Mouse (Mus musculus) embryo, embryonic 11 days (tissue): Measurements from ENCODE around the gene Smarca4.
"Not testable (repeated sequence)": the region's sequence is repeated elsewhere in the genome, so short reads cannot be mapped to it uniquely, and the experiment has no call there.

Experiments used
- DNase-seq: peaks from one replicate; pipeline ENCODE4 v3.0.0-alpha.2; 2015

Smarca4 gene

GRCm38 (mm10) chr9:21668946-21669345 is 53.0 kb downstream of the Smarca4 start:
- DNase-seq = no peak

GRCm38 (mm10) chr9:21670354-21670753 is 54.4 kb downstream of the Smarca4 start:
- no peak for DNase-seq

- DNase-seq = no peak
Observed at GRCm38 (mm10) chr9:21671753-21672152, 55.8 kb downstream of the Smarca4 start.

DNA sequence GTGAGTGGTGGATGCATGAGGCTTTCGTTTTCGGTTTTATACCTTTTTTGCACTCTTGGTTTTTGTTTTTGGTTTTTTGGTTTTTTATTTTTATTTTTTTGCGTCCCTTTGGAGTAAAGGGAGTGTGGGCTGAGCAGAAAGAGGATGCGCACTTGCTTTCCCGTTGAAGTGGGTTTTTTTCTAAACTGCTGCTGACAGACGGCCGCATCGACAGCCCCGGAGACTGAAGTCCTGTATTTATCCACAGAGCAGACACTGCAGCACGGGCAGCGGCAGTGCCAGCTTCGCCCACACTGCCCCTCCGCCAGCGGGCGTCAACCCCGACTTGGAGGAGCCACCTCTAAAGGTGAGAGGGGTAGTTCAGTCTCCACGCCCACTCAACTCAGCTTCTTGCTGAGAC is 61.7 kb downstream of the Smarca4 start:
- no peak for DNase-seq

- DNase-seq = no peak
Observed at GRCm38 (mm10) chr9:21680448-21680847, 64.5 kb downstream of the Smarca4 start.

- DNase-seq = peak; percentile 21
Observed at GRCm38 (mm10) chr9:21682827-21683226, 66.9 kb downstream of the Smarca4 start.

- no peak for DNase-seq
Observed at GRCm38 (mm10) chr9:21683897-21684296, 67.9 kb downstream of the Smarca4 start.

DNA sequence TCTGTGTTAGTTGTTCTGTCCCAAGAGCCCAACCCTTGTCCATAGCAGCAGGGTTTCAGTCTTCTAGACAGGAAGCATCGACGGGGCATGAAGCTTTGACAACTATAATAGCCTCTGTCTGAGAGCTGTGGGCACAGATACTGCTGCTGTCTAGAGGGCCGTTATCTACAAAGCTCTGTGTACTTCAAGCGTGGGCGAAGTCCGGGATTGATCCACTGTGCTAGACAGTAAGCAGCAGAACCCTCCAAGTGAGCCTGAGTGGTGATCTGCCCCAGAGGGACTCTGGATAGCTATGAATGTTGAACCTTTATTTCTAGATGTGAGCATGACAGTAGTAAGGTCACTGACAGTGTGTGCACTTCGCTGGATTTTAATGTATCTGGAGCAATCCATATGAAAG is 72.6 kb downstream of the Smarca4 start:
- DNase-seq = no peak

DNA sequence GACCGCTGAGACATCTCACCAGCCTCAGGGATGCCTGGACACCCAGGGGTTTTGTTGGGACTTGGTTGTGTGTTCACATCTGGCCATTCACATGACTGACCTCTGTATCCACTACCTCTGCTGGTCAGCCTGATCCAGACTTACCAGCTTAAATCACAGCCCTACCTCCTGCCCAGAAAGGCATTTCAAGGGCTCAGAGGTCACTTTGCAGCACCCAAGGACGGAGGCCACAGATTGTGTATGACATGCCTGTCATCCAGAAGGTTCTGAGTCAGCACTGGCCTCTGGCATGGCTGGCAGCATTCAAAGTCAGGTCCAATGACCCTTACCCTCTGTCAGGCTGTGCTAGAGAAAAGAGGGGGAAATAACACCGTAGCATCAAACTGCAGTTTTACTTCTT is 74.1 kb downstream of the Smarca4 start:
- DNase-seq = no peak

DNA sequence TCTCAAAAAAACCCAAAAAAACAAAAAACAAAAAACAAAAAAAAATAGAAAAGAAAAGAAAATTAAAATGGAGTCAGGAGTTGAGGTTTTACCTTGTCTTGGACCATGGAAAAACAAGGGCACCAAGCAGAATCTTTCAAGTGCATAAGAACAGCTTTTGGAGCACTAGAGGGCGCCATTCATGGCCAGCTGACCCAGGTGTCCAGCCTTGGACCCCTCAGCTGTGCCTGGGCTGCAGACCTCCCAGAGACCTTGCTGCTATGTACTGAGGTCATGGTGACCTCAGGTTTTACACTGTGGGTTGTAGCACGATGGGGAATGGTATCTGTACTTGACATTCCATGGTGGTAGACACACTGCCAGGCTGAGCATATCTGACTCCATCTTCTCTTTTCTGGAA is 75.9 kb downstream of the Smarca4 start:
- peak; percentile 67 for DNase-seq

DNA sequence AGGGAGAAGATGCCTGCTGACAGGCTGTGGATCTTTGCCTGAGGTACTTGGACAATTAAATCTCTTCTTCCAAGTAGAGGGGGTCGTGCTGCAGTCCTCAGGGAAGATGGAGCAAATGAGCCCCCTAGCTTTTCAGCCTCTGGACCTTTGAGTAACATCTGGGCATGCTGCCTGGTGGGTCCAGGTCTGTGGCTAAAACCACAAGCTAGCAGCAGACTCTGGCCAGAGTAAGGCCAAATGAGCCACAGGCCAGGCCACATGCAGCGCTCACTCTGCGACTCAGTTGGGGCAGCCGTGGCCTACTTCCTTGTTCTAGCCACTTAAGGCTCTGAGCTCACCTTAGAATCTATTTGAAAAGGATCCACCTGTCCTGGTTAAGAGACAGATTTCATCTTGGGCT is 76.5 kb downstream of the Smarca4 start:
- no peak for DNase-seq

- DNase-seq = no peak
Observed at GRCm38 (mm10) chr9:21694071-21694470, 78.1 kb downstream of the Smarca4 start.

DNA sequence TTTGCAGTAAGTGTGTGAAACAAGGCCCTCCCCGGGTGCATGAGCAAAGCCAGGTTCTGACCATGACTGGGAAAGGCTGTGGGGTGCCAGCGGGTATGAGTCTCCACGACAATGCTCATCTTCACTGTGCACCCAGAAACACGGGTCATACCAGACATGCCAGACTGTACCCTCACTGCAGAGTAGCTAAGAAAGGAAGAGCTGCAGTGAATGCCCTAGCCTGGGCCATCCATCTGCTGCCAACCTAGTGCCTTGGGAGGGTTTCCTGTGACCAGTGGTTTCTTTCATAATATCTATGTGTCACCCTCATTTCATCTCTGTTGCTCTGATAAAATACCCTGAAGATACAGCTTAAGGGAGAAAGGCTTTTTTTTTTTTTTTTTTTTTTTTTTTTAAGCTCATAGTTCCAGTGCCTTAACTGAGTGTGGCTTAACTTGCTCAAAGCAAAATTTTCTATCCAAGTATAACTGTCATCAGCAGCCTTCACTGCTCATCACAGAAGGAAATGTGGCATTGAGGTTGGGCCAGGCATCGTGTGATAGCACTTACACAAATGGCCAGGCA is 79.3 kb downstream of the Smarca4 start:
- no peak for DNase-seq

DNA sequence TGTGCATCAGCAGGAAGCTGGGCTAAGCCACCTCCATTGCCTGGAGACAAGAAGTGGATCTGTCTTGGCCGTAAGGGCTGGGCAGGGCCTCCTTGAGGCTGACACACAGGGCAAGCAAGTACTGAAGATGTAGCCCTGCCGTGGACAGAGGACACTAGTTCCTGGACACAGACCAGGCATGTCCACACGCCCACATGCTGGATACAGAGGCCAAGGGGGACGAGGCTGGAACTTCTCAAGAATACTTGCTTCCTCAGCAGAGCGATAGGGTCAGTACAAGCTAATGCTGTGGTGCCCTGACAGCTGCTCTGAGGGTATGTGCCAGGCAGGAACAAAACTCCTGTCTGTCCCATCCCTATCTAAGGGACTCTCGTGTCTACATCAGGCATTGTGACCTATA is 81.2 kb downstream of the Smarca4 start:
- DNase-seq = no peak

GRCm38 (mm10) chr9:21699280-21699679 is 83.3 kb downstream of the Smarca4 start:
- DNase-seq = not testable (repeated sequence)

DNA sequence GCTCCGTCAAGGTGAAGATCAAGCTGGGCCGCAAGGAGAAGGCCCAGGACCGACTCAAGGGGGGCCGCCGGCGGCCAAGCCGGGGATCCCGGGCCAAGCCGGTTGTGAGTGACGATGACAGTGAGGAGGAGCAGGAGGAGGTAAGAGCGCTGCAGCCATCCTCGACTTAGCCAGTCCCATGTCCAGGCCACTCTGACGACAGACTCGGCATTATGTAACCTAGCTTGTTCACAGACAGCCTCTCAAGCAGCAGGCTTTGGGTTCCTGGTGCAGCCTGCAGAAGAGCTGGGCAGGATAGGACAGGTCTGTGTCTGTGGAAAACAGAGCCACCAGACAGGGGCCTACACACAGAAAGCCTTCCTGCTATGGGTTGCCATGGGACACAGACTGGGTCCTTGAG is 85.1 kb downstream of the Smarca4 start:
- DNase-seq = no peak

GRCm38 (mm10) chr9:21703494-21703893 is 87.5 kb downstream of the Smarca4 start:
- DNase-seq = no peak

GRCm38 (mm10) chr9:21706085-21706484 is 90.1 kb downstream of the Smarca4 start:
- DNase-seq = no peak

DNA sequence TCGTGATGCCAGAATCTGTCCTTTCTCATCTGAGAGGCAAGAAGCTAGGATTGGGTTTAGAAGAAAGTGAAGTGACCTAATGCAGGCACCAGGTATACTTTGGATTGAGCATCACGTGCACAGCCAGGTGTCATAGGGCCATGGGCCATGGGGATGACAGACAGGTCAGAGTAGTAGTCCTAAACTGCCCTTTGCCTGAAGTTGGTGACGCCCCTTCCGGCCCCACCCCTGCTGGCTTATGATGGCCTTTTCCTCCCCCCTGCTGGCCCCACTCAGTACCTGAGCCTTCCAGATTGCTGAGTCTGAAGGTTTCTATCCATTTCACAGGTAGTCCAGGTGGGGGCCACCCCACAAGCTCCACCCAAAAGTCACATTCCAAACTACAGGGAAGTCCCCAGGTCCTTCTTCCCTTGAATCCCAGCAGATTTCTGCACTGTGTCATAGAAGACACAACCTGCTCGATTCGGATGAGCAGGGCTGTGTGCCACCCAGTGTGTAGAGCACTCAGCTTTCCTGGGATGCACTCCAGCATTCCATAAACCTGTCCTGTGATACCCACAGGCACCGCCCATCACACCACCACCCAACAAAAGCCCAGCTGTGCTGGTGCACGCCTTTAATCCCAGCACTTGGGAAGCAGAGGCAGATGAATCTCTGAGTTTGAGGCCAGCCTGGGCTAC is 90.8 kb downstream of the Smarca4 start:
- no peak for DNase-seq

DNA sequence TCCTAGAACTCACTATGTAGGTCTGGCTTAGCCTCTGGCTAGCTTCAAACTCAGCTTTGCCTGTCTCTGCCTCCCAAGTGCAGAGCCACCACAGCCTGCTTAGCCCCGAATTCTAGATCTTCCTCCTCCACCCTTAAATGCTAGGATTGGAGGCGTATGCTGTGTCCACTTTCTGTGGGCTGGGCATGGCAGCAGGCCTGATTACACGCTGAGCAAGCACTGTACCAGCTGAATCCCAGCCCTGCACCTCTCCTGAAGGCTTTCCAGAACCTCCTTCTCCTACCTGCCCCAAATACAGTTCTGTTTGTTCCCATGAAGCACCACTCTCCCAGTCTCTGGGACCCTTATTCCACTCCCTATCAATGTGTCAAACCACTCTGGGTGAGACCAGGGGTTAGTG is 93.4 kb downstream of the Smarca4 start:
- no peak for DNase-seq

DNA sequence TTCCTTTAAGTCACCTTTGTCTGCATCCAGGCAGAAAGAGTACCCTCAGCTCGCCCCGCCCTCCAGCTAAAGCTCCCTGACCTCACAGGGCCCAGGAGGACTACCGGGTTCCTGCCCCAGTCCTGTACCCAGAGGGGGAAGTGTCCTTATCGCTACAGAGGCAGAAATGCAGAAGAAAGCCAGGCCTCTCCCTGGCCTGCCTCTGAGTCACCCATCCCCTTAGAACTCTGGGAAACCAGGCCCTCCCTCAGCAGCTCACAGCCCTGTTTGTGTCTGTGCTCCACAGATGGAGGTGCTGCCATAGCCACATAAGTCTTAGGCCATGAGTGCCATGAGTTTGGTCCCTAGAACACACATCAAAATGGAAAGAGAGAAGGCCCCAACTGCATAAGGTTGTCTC is 99.3 kb downstream of the Smarca4 start:
- no peak for DNase-seq

DNA sequence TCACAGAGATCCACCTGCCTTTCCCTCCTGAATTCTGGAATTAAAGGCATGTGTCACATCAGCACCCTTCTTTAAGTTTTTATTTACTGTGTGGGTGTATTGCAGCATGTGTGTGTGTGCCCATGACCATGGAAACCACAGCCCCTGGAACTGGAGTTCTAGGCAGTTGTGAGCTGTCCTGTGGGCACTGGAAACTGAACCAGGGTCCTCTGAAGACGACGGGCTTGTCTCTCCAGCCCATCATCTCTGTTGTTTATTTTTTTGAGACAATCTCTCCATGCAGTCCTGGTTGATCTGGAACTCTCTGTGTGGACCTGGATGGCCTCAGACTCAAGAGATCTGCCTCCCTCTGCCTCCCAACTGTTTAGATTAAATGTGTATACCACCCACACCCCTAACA is 101.0 kb downstream of the Smarca4 start:
- no peak for DNase-seq

- no peak for DNase-seq
Observed at GRCm38 (mm10) chr9:21721036-21721435, 105.1 kb downstream of the Smarca4 start.

DNA sequence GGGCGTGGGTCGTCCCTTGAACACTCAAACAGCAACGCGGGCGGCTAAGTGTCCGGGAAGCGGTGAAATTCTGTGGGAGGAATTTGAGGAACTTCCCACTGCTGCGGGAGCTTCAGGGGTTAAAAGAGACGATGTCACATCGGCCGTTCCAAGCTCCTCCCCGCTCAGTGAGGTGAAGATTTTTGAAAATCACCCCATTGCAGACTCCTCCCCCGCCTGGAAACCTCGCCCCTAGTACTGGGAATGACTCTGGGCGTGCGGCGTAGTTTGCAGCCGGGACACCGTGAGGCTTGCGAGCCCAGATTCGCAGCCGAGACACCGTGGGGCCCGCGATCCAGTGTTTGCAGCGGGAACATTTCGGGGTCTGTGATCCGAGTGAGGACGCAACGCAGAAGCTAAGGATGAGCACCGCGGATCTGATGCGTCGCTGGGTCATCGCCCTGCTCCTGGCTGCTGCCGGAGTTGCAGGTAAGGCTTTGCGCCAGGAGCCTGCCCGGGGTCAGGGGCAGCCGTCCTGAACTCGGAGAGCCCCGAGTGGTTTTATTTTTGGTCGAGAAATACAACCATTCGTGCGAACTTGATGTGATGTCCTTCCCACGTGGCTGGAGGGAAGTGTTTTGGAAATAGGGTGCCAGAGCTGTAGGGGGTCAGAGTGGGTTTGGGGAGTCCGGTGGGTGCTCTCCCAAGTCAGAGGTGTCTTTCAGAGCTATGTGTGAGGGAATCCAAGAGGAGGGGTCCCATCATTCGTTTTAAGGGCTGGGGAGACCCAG is 107.6 kb downstream of the Smarca4 start, which contains the start of gene Ldlr:
Gene Ldlr, plus strand, starts transcription at position 107 of the 770 bp plus-strand sequence.
- DNase-seq = peak; percentile 96
